Mouse (Mus musculus): ENCODE measurements around the gene Parp2. TPM values are rescaled to one million over a fixed set of nuclear protein-coding genes. Genes with fewer than 3 reads are reported as not detected.
"Not testable (repeated sequence)": the region's sequence is repeated elsewhere in the genome, so short reads cannot be mapped to it uniquely, and the experiment has no call there.

The Parp2 gene
- polyA plus RNA-seq, 1 experiment from 2014 or later: 71.8 TPM

GRCm38 (mm10) chr14:50806469-50806868 is 1.2 kb upstream of the Parp2 start:
- Histone ChIP-seq H3K4me3 (ENCODE audit: low read depth, low read length) (0 out of 2 replicates have a peak overlapping the region, but pooled peaks have one; percentile 61), H3K4me2 (replicated peaks; ENCODE audit: low read depth, low read length) (peak overlapping the region; percentile 41; the same call in 1 of the 2 replicates)
- H3K27ac ChIP-seq (ENCODE audit: low read length); H3K4me1 ChIP-seq (ENCODE audit: control insufficient read depth, insufficient read depth, low read length); H3K36me3 ChIP-seq (ENCODE audit: control insufficient read depth, insufficient read depth, low read length); ATAC-seq (ENCODE audit: insufficient number of reproducible peaks, insufficient read depth, low FRiP score, low read depth); H3K9ac ChIP-seq (replicated peaks; ENCODE audit: low read depth, low read length); H3K9me3 ChIP-seq (ENCODE audit: control insufficient read depth, low read depth, low read length); H3K27me3 ChIP-seq (ENCODE audit: control insufficient read depth, insufficient read depth, low read length): not testable (repeated sequence)
- WGBS: 89% methylated on average over 5 of the region's 5 CpGs

GRCm38 (mm10) chr14:50813060-50813459 is 5.4 kb downstream of the Parp2 start:
- WGBS: 88% methylated on average over 2 of the region's 2 CpGs
- H3K27me3 ChIP-seq (ENCODE audit: control insufficient read depth, insufficient read depth, low read length): no peaks in the 10 kb centered on the region
- no peaks in the 10 kb centered on the region for H3K9me3 ChIP-seq (ENCODE audit: control insufficient read depth, low read depth, low read length)
- no peaks in the 10 kb centered on the region for H3K4me1 ChIP-seq (ENCODE audit: control insufficient read depth, insufficient read depth, low read length)
- no peak overlapping the region for H3K4me2 ChIP-seq (replicated peaks; ENCODE audit: low read depth, low read length)
- no peak for ATAC-seq (ENCODE audit: insufficient number of reproducible peaks, insufficient read depth, low FRiP score, low read depth)
- no peak overlapping the region for H3K27ac ChIP-seq (ENCODE audit: low read length)
- no peak overlapping the region for H3K9ac ChIP-seq (replicated peaks; ENCODE audit: low read depth, low read length)
- H3K4me3 ChIP-seq (ENCODE audit: low read depth, low read length): no peak overlapping the region
- H3K36me3 ChIP-seq (ENCODE audit: control insufficient read depth, insufficient read depth, low read length): peaks cover 40% of the 10 kb centered on the region

DNA sequence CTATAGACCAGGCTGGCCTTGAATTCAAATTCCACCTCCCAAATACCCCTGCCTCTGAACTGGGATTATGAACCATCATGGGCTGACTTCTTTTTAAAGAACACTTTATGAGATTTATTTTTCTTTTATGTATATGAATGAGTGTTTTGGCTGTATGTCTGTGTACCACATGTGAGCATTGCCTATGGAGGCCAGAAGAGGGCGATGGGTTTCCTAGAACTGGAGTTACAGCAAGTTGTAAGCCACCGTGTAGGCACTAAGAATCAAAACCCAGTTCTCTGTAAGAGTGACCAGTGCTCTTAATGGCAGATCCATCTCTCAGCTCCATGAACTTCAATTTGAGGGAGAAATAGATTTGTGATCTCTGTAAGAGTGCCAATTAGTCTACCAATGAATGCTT is 15.6 kb downstream of the Parp2 start:
- Histone ChIP-seq H3K36me3 (ENCODE audit: control insufficient read depth, insufficient read depth, low read length) (peaks cover 32% of the 10 kb centered on the region), H3K4me1 (ENCODE audit: control insufficient read depth, insufficient read depth, low read length) (no peaks in the 10 kb centered on the region), H3K27me3 (ENCODE audit: control insufficient read depth, insufficient read depth, low read length) (no peaks in the 10 kb centered on the region), H3K4me2 (replicated peaks; ENCODE audit: low read depth, low read length) (no peak overlapping the region), H3K27ac (ENCODE audit: low read length) (no peak overlapping the region), H3K9ac (replicated peaks; ENCODE audit: low read depth, low read length) (no peak overlapping the region), H3K9me3 (ENCODE audit: control insufficient read depth, low read depth, low read length) (no peaks in the 10 kb centered on the region), H3K4me3 (ENCODE audit: low read depth, low read length) (no peak overlapping the region)
- no peak for ATAC-seq (ENCODE audit: insufficient number of reproducible peaks, insufficient read depth, low FRiP score, low read depth)
- WGBS: 74% methylated on average over 2 of the region's 2 CpGs

DNA sequence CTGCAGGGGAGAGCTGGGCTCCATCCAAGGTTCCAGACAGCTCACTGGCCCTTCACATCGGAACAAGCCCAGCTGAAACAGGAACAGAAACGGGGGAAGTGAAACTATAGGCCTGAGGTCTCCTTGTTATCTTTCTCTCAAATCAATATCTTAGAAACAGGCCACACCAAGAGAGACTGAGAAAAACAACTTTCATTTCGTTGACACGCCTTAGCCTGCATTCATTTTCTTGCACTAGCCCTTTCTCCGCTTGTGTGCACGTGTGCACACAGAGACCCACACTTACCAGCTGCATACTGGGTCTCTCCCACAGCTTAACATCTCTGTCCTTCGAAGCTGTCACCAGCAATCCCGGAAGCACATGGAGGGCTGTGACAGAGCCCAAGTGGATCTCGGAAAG is 16.6 kb downstream of the Parp2 start:
- no peak overlapping the region for H3K27ac ChIP-seq (ENCODE audit: low read length)
- no peak for ATAC-seq (ENCODE audit: insufficient number of reproducible peaks, insufficient read depth, low FRiP score, low read depth)
- WGBS: 87% methylated on average over 9 of the region's 9 CpGs
- no peaks in the 10 kb centered on the region for H3K9me3 ChIP-seq (ENCODE audit: control insufficient read depth, low read depth, low read length)
- no peak overlapping the region for H3K9ac ChIP-seq (replicated peaks; ENCODE audit: low read depth, low read length)
- no peak overlapping the region for H3K4me2 ChIP-seq (replicated peaks; ENCODE audit: low read depth, low read length)
- peaks cover 29% of the 10 kb centered on the region for H3K36me3 ChIP-seq (ENCODE audit: control insufficient read depth, insufficient read depth, low read length)
- H3K4me3 ChIP-seq (ENCODE audit: low read depth, low read length): no peak overlapping the region
- H3K27me3 ChIP-seq (ENCODE audit: control insufficient read depth, insufficient read depth, low read length): no peaks in the 10 kb centered on the region
- H3K4me1 ChIP-seq (ENCODE audit: control insufficient read depth, insufficient read depth, low read length): no peaks in the 10 kb centered on the region

GRCm38 (mm10) chr14:50826579-50826978 is 18.9 kb downstream of the Parp2 start:
- peaks cover 9% of the 10 kb centered on the region for H3K36me3 ChIP-seq (ENCODE audit: control insufficient read depth, insufficient read depth, low read length)
- no peak overlapping the region for H3K27ac ChIP-seq (ENCODE audit: low read length)
- no peak overlapping the region for H3K9ac ChIP-seq (replicated peaks; ENCODE audit: low read depth, low read length)
- H3K4me1 ChIP-seq (ENCODE audit: control insufficient read depth, insufficient read depth, low read length): no peaks in the 10 kb centered on the region
- H3K9me3 ChIP-seq (ENCODE audit: control insufficient read depth, low read depth, low read length): no peaks in the 10 kb centered on the region
- 90% methylated on average over 4 of the region's 4 CpGs for WGBS
- H3K27me3 ChIP-seq (ENCODE audit: control insufficient read depth, insufficient read depth, low read length): no peaks in the 10 kb centered on the region
- H3K4me2 ChIP-seq (replicated peaks; ENCODE audit: low read depth, low read length): no peak overlapping the region
- no peak overlapping the region for H3K4me3 ChIP-seq (ENCODE audit: low read depth, low read length)
- no peak for ATAC-seq (ENCODE audit: insufficient number of reproducible peaks, insufficient read depth, low FRiP score, low read depth)

DNA sequence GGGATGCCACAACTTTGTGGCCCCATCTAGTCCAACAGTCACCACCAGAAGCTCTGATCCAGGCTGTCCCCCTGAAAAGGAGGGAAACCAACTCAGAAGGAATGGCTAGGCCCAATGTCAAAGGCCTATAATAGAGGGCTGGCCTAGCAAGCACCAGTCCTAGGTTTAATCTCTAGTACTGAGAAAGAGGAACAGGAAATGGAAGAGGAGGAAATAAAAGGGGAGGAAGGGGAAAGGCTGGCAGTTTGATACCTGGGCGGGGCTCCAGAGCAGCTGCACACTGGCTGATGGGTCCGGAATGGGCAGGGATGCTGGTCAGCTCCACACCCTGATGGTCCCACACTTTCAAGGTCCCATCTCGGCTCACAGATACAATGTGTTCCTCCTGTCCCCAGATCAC is 22.2 kb downstream of the Parp2 start:
- Histone ChIP-seq H3K27ac (ENCODE audit: low read length) (no peak overlapping the region), H3K27me3 (ENCODE audit: control insufficient read depth, insufficient read depth, low read length) (no peaks in the 10 kb centered on the region), H3K9me3 (ENCODE audit: control insufficient read depth, low read depth, low read length) (no peaks in the 10 kb centered on the region), H3K4me1 (ENCODE audit: control insufficient read depth, insufficient read depth, low read length) (no peaks in the 10 kb centered on the region), H3K36me3 (ENCODE audit: control insufficient read depth, insufficient read depth, low read length) (no peaks in the 10 kb centered on the region), H3K4me3 (ENCODE audit: low read depth, low read length) (no peak overlapping the region), H3K4me2 (replicated peaks; ENCODE audit: low read depth, low read length) (no peak overlapping the region), H3K9ac (replicated peaks; ENCODE audit: low read depth, low read length) (no peak overlapping the region)
- 80% methylated on average over 3 of the region's 3 CpGs for WGBS
- ATAC-seq (ENCODE audit: insufficient number of reproducible peaks, insufficient read depth, low FRiP score, low read depth): no peak

DNA sequence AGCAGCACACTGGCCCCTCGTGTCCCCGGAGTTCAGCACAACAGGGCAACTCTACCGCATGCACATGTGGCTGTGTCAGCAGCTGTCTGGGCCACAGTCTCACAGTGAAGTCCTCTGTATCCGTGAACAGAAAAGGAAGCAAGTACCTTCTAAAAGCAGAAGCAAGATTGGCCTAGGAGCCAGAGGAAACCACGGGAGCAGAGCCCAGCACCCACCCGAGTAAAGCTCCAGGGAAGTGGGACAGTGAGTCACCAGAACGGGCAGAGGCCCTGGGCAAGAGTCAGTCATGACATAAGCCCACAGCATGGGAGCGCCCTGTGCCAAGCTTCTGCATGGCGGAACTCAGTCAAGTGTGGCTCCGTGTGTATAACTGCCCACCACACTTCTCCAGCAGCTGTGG is 26.3 kb downstream of the Parp2 start:
- ATAC-seq (ENCODE audit: insufficient number of reproducible peaks, insufficient read depth, low FRiP score, low read depth): no peak
- H3K27me3 ChIP-seq (ENCODE audit: control insufficient read depth, insufficient read depth, low read length): no peaks in the 10 kb centered on the region

DNA sequence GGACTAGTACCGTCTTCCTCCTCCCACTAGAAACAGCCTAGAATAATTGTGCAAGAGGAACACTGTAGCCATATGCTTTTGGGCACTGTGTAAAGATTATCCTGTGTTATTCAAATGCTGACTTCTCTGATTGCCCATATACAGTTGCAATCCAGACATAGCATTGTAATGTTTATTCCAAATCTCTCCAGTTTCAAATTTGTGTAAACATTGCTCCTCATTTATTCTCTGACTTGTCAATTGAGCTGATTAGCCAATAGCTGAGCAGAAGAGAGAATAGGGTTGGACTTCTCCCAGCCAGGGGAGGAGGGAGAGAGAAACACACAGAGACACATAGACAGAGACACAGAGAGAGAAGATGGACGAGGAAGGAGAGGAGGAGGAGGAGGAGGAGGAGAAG is 26.8 kb downstream of the Parp2 start:
- Histone ChIP-seq H3K4me3 (ENCODE audit: low read depth, low read length) (no peak overlapping the region), H3K36me3 (ENCODE audit: control insufficient read depth, insufficient read depth, low read length) (no peaks in the 10 kb centered on the region; the same call in 1 of the 2 replicates), H3K4me1 (ENCODE audit: control insufficient read depth, insufficient read depth, low read length) (no peaks in the 10 kb centered on the region), H3K9me3 (ENCODE audit: control insufficient read depth, low read depth, low read length) (no peaks in the 10 kb centered on the region), H3K27me3 (ENCODE audit: control insufficient read depth, insufficient read depth, low read length) (no peaks in the 10 kb centered on the region), H3K4me2 (replicated peaks; ENCODE audit: low read depth, low read length) (no peak overlapping the region), H3K9ac (replicated peaks; ENCODE audit: low read depth, low read length) (no peak overlapping the region), H3K27ac (ENCODE audit: low read length) (peak overlapping the region; percentile 59; the same call in 1 of the 2 replicates)
- 35% methylated on average over 2 of the region's 2 CpGs for WGBS
- no peak for ATAC-seq (ENCODE audit: insufficient number of reproducible peaks, insufficient read depth, low FRiP score, low read depth)

More for the DNA sequence above, 26.3 kb downstream of the Parp2 start:
- Histone ChIP-seq H3K27ac (ENCODE audit: low read length) (peak overlapping the region; percentile 59; the same call in 1 of the 2 replicates), H3K36me3 (ENCODE audit: control insufficient read depth, insufficient read depth, low read length) (no peaks in the 10 kb centered on the region; the same call in 1 of the 2 replicates), H3K9ac (replicated peaks; ENCODE audit: low read depth, low read length) (no peak overlapping the region), H3K4me3 (ENCODE audit: low read depth, low read length) (no peak overlapping the region), H3K9me3 (ENCODE audit: control insufficient read depth, low read depth, low read length) (no peaks in the 10 kb centered on the region), H3K4me1 (ENCODE audit: control insufficient read depth, insufficient read depth, low read length) (no peaks in the 10 kb centered on the region), H3K4me2 (replicated peaks; ENCODE audit: low read depth, low read length) (no peak overlapping the region)
- 85% methylated on average over 10 of the region's 10 CpGs for WGBS

- 67% methylated on average over 6 of the region's 6 CpGs for WGBS
- no peak overlapping the region for H3K4me3 ChIP-seq (ENCODE audit: low read depth, low read length)
- no peak for ATAC-seq (ENCODE audit: insufficient number of reproducible peaks, insufficient read depth, low FRiP score, low read depth)
- no peaks in the 10 kb centered on the region; the same call in 1 of the 2 replicates for H3K36me3 ChIP-seq (ENCODE audit: control insufficient read depth, insufficient read depth, low read length)
- H3K27me3 ChIP-seq (ENCODE audit: control insufficient read depth, insufficient read depth, low read length): no peaks in the 10 kb centered on the region
- no peak overlapping the region for H3K27ac ChIP-seq (ENCODE audit: low read length)
- H3K9me3 ChIP-seq (ENCODE audit: control insufficient read depth, low read depth, low read length): no peaks in the 10 kb centered on the region
- no peak overlapping the region for H3K9ac ChIP-seq (replicated peaks; ENCODE audit: low read depth, low read length)
- no peak overlapping the region for H3K4me2 ChIP-seq (replicated peaks; ENCODE audit: low read depth, low read length)
- no peaks in the 10 kb centered on the region for H3K4me1 ChIP-seq (ENCODE audit: control insufficient read depth, insufficient read depth, low read length)
Observed at GRCm38 (mm10) chr14:50837236-50837635, 29.6 kb downstream of the Parp2 start.

Data from stomach, embryonic 14.5 days (tissue).